Mouse (Mus musculus) heart, embryonic 14.5 days (tissue): ENCODE data around the gene Vmp1. TPM values are rescaled to one million over a fixed set of nuclear protein-coding genes. Genes with fewer than 3 reads are reported as not detected.

ENCODE experiments used
- ATAC-seq: fragments of 200-750 bp; cut with Nextera tagmentation; 2 replicates; pipeline ENCODE4 v1.8.0; 2017; ENCODE audit warnings: low read depth, moderate TSS enrichment; ENCODE audit not compliant: insufficient number of reproducible peaks, insufficient read depth, low FRiP score
- H3K27ac ChIP-seq, 2 experiments: fragments of 200-500 bp in 1 of 2; fragments of 300-500 bp in 1 of 2; sonication (generic) in 1 of 2; replicated peaks in 1 of 2; 2 replicates each; pipeline ENCODE4 v1.5.1; 2012 to 2014; ENCODE audit warnings: low read depth in 2 of 2, low read length in 2 of 2, control low read depth in 1 of 2, mild to moderate bottlenecking in 1 of 2, mixed read lengths in 1 of 2; ENCODE audit not compliant: control insufficient read depth in 1 of 2, insufficient read depth in 1 of 2
- H3K27me3 ChIP-seq: fragments of 300-500 bp; sonication (generic); 2 replicates; pipeline ENCODE4 v1.6.1; 2014; ENCODE audit warnings: mild to moderate bottlenecking, low read length, control low read depth; ENCODE audit not compliant: control insufficient read depth, insufficient read depth
- H3K36me3 ChIP-seq: fragments of 300-500 bp; sonication (generic); 2 replicates; pipeline ENCODE4 v1.6.1; 2014; ENCODE audit warnings: mild to moderate bottlenecking, control low read depth, low read length, mixed read lengths; ENCODE audit not compliant: control insufficient read depth, insufficient read depth
- H3K4me1 ChIP-seq, 2 experiments: fragments of 200-500 bp in 1 of 2; fragments of 300-500 bp in 1 of 2; sonication (generic) in 1 of 2; 2 replicates each; pipeline ENCODE4 v1.6.1; 2012 to 2014; ENCODE audit warnings: low read length in 2 of 2, control low read depth in 1 of 2, mixed read lengths in 1 of 2; ENCODE audit not compliant: control insufficient read depth in 2 of 2, insufficient read depth in 2 of 2
- H3K4me2 ChIP-seq: fragments of 300-500 bp; sonication (generic); 2 replicates; pipeline ENCODE4 v1.6.1; 2014; ENCODE audit warnings: mild to moderate bottlenecking, low read length
- H3K4me3 ChIP-seq, 2 experiments: fragments of 200-500 bp in 1 of 2; fragments of 300-500 bp in 1 of 2; sonication (generic) in 1 of 2; 2 replicates each; pipeline ENCODE4 v1.5.1; 2012 to 2014; ENCODE audit warnings: low read length in 2 of 2, mild to moderate bottlenecking in 2 of 2, control low read depth in 1 of 2, low read depth in 1 of 2, moderate library complexity in 1 of 2; ENCODE audit not compliant: control insufficient read depth in 1 of 2, insufficient read depth in 1 of 2
- H3K9ac ChIP-seq: fragments of 300-500 bp; sonication (generic); 2 replicates; pipeline ENCODE4 v1.6.1; 2014; ENCODE audit warnings: mild to moderate bottlenecking, low read length
- H3K9me3 ChIP-seq: fragments of 300-500 bp; sonication (generic); 2 replicates; pipeline ENCODE4 v1.6.1; 2016; ENCODE audit warnings: low read length, control low read depth; ENCODE audit not compliant: control insufficient read depth
- WGBS: fragments of 180-500 bp; shearing (Covaris S2); extraction: QIAGEN DNeasy Blood & Tissue Kit; methylation state at CpG from one replicate; pipeline ENCODE4 v1.1.7; 2014; 5-methylcytosine and 5-hydroxymethylcytosine counted together
- polyA plus RNA-seq: library from polyadenylated mRNA; unstranded; fragments of >200 nt; fragmentation: Nextera tagmentation; extraction: Ambion mirVana; gene quantifications from 2 replicates; pipeline ENCODE4 v1.2.1, GENCODE M21; 2014

Vmp1 gene
- polyA plus RNA-seq, 1 experiment from 2014 or later: 101 TPM

GRCm38 (mm10) chr11:86588583-86589298, 94.9 kb downstream of the Vmp1 start:
- H3K9ac ChIP-seq: no peak overlapping the region
- H3K9me3 ChIP-seq: no peaks in the 10 kb centered on the region
- no peak overlapping the region for H3K4me3 ChIP-seq
- peaks cover 10% of the 10 kb centered on the region; the same call in 1 of the 2 replicates for H3K36me3 ChIP-seq
- no peak overlapping the region for H3K27ac ChIP-seq
- H3K4me1 ChIP-seq: peaks cover 4 to 36% of the 10 kb centered on the region in 2 experiments
- ATAC-seq: no peak
- no peaks in the 10 kb centered on the region for H3K27me3 ChIP-seq
- H3K4me2 ChIP-seq: no peak overlapping the region
- WGBS: 91% methylated on average over 4 of the region's 4 CpGs

- no peak for ATAC-seq
- Histone ChIP-seq H3K4me1 (peaks cover 4 to 30% of the 10 kb centered on the region in 2 experiments), H3K4me3 (no peak overlapping the region; a peak in 1 of 4 replicates), H3K9ac (peak overlapping the region; percentile 82), H3K36me3 (peaks cover 10% of the 10 kb centered on the region; the same call in 1 of the 2 replicates), H3K27me3 (no peaks in the 10 kb centered on the region), H3K4me2 (peak overlapping the region; percentile 83), H3K9me3 (no peaks in the 10 kb centered on the region), H3K27ac (peak overlapping the region; percentile 20 to 88)
- WGBS: 29% methylated on average over 7 of the region's 7 CpGs
Observed at GRCm38 (mm10) chr11:86587830-86588229, 95.8 kb downstream of the Vmp1 start.

- peak overlapping the region; percentile 82 for H3K9ac ChIP-seq
- H3K4me1 ChIP-seq: peaks cover 2 to 25% of the 10 kb centered on the region in 2 experiments; a peak in 3 of 4 replicates
- peaks cover 10% of the 10 kb centered on the region; the same call in 1 of the 2 replicates for H3K36me3 ChIP-seq
- 1% methylated on average over 15 of the region's 15 CpGs for whole genome bisulfite sequencing
- peak overlapping the region; percentile 83 for H3K4me2 ChIP-seq
- H3K4me3 ChIP-seq: peak overlapping the region; percentile 54 to 72
- H3K27ac ChIP-seq: peak overlapping the region; percentile 88 to 95
- ATAC-seq: peak; percentile 90
- no peaks in the 10 kb centered on the region for H3K27me3 ChIP-seq
- no peaks in the 10 kb centered on the region for H3K9me3 ChIP-seq
Observed at GRCm38 (mm10) chr11:86586868-86587792, 96.5 kb downstream of the Vmp1 start.

GRCm38 (mm10) chr11:86586177-86586867, 97.3 kb downstream of the Vmp1 start:
- Histone ChIP-seq H3K9me3 (no peaks in the 10 kb centered on the region), H3K9ac (peak overlapping the region; percentile 82), H3K36me3 (peaks cover 10% of the 10 kb centered on the region; the same call in 1 of the 2 replicates), H3K4me2 (peak overlapping the region; percentile 83), H3K27ac (peak overlapping the region; percentile 88 to 94), H3K4me1 (peaks cover 4 to 25% of the 10 kb centered on the region in 2 experiments), H3K4me3 (peak overlapping the region; percentile 54 to 72), H3K27me3 (no peaks in the 10 kb centered on the region)
- 2% methylated on average over 12 of the region's 12 CpGs for WGBS
- no peak for ATAC-seq

GRCm38 (mm10) chr11:86585598-86585984, 98.0 kb downstream of the Vmp1 start:
- Histone ChIP-seq H3K4me1 (peaks cover 6 to 25% of the 10 kb centered on the region in 2 experiments), H3K36me3 (peaks cover 10% of the 10 kb centered on the region; the same call in 1 of the 2 replicates), H3K27ac (peak overlapping the region; percentile 86 to 88), H3K27me3 (no peaks in the 10 kb centered on the region), H3K4me2 (peak overlapping the region; percentile 83), H3K4me3 (peak overlapping the region; percentile 54 to 66), H3K9me3 (no peaks in the 10 kb centered on the region), H3K9ac (peak overlapping the region; percentile 82)
- whole genome bisulfite sequencing: 7% methylated on average over 3 of the region's 3 CpGs
- ATAC-seq: no peak

DNA sequence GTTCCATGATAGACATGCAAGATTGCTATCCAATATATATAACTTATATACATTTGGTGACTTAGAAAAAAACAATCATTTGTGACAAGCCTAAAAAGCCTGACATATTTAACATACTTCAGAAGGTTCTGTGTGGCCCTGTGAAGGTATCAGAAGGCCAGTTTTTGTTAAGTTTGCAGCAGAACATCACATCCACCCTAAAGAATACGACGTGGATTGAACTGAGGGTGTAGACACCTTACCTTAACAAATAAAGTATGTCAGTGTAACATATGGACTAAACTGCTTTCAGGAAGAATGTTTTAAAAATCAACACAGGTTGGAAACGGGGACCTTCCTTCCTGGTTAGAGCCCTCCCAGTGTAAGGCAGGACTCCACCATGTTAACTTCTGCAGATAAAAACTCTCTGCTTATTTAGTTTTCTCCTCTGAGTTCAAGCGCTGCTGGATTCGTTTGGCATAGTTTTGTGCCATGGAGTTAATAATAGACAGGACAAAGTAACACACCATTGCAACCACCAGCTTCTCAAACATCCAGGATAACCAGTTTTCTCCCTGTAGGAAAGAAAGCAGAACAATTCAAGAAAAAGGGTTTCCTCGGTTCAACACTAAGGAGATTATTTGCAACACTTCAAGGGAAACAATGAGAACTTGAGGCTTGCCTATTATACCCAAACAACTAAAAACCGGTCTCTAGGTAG, 98.6 kb downstream of the Vmp1 start:
- H3K9me3 ChIP-seq: no peaks in the 10 kb centered on the region
- peak overlapping the region; percentile 83 for H3K4me2 ChIP-seq
- peak overlapping the region; percentile 86 to 88 for H3K27ac ChIP-seq
- peak overlapping the region; percentile 54 to 66; a peak in 3 of 4 replicates for H3K4me3 ChIP-seq
- WGBS: 42% methylated on average over 7 of the region's 7 CpGs
- H3K9ac ChIP-seq: peak overlapping the region; percentile 82
- ATAC-seq: no peak
- H3K27me3 ChIP-seq: no peaks in the 10 kb centered on the region
- peaks cover 6 to 27% of the 10 kb centered on the region in 2 experiments for H3K4me1 ChIP-seq
- peaks cover 10% of the 10 kb centered on the region; the same call in 1 of the 2 replicates for H3K36me3 ChIP-seq
